Mouse (Mus musculus): Measurements from ENCODE around the gene Map3k11. TPM values are rescaled to one million over a fixed set of nuclear protein-coding genes. Genes with fewer than 3 reads are reported as not detected.
"Not testable (repeated sequence)": the region's sequence is repeated elsewhere in the genome, so short reads cannot be mapped to it uniquely, and the experiment has no call there.

Map3k11 gene
- polyA plus RNA-seq, 1 experiment from 2014 or later, result 37.8 TPM

DNA sequence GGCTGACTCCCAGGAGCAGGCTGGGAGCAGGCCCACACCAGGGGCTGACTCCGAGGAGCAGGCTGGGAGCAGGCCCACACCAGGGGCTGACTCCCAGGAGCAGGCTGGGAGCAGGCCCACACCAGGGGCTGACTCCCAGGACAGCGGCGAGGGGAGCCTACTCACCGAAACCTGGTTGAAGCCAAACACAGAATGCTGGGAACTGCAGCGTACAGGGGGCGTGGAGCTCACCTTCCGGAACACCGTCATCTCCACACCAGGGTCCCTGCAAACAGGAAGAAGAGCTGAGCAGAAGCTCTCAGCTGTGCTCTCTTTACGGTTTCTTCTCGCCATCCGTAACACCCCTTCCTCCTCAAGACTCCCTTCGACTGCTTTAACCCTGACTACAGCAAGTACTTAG, 1.6 kb upstream of the Map3k11 start:
- 90% methylated on average over 11 of the region's 12 CpGs for WGBS
- Histone ChIP-seq H3K36me3 (ENCODE audit: control insufficient read depth, insufficient read depth, low read length) (peaks cover 35% of the 10 kb centered on the region), H3K4me1 (replicated peaks; ENCODE audit: control insufficient read depth, insufficient read depth, low read length) (peaks cover 27% of the 10 kb centered on the region)
- not testable (repeated sequence) for H3K9me3 ChIP-seq (ENCODE audit: control insufficient read depth, low read length); H3K27ac ChIP-seq (ENCODE audit: low read length); H3K4me2 ChIP-seq (ENCODE audit: low read depth, low read length); H3K4me3 ChIP-seq (ENCODE audit: low read length); H3K27me3 ChIP-seq (ENCODE audit: control insufficient read depth, insufficient read depth, low read depth, low read length); ATAC-seq (ENCODE audit: low read depth); H3K9ac ChIP-seq (ENCODE audit: low read length)

DNA sequence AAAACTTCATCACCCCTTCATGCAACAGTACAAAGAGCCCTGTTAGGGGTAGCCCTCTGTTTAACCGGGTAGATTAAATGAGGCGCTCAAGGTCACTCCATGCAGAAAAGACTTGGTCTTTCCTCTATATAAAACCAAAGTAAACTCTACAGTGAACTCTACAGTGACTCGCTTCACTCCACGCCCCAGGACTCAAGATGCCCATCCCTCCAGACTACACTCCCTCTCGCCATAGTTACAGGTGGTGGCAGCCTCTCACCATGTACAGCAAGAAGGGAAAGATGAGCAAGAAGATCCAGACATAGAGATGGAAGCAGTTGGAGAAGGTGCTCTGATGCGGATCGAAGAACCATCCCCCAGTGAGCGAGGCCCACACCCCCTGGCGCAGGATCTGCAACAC, 804 bp upstream of the Map3k11 start:
- Histone ChIP-seq H3K4me2 (ENCODE audit: low read depth, low read length) (peak overlapping the region; percentile 86), H3K9me3 (ENCODE audit: control insufficient read depth, low read length) (no peaks in the 10 kb centered on the region), H3K4me1 (replicated peaks; ENCODE audit: control insufficient read depth, insufficient read depth, low read length) (peaks cover 29% of the 10 kb centered on the region), H3K4me3 (ENCODE audit: low read length) (peak overlapping the region; percentile 87), H3K27ac (ENCODE audit: low read length) (peak overlapping the region; percentile 94), H3K9ac (ENCODE audit: low read length) (peak overlapping the region; percentile 70), H3K27me3 (ENCODE audit: control insufficient read depth, insufficient read depth, low read depth, low read length) (no peaks in the 10 kb centered on the region), H3K36me3 (ENCODE audit: control insufficient read depth, insufficient read depth, low read length) (peaks cover 29% of the 10 kb centered on the region)
- 15% methylated on average over 9 of the region's 9 CpGs for WGBS
- ATAC-seq (ENCODE audit: low read depth), result no peak

DNA sequence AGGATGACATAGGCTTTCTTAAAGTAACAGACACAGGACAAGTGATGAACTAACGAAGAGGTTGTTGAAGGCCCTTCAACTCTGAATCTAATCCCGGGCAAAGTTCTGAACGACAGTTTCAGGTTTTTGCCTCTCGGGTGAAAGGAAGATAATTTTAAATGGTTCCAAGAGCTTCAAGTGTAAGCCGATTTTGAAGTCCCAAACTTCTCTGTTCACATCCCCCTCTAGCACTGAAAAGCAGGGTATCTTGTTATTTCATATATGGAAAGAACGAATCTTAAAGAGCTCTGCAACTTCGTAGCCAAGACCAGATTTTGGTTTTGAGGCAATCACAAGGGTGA, 516 bp downstream of the Map3k11 start:
- Histone ChIP-seq H3K4me3 (ENCODE audit: low read length) (peak overlapping the region; percentile 87), H3K27ac (ENCODE audit: low read length) (peak overlapping the region; percentile 94), H3K27me3 (ENCODE audit: control insufficient read depth, insufficient read depth, low read depth, low read length) (no peaks in the 10 kb centered on the region), H3K9me3 (ENCODE audit: control insufficient read depth, low read length) (no peaks in the 10 kb centered on the region), H3K36me3 (ENCODE audit: control insufficient read depth, insufficient read depth, low read length) (peaks cover 23% of the 10 kb centered on the region), H3K4me2 (ENCODE audit: low read depth, low read length) (peak overlapping the region; percentile 86), H3K9ac (ENCODE audit: low read length) (peak overlapping the region; percentile 90), H3K4me1 (replicated peaks; ENCODE audit: control insufficient read depth, insufficient read depth, low read length) (peaks cover 29% of the 10 kb centered on the region)
- WGBS, result under 1% methylated on average over 7 of the region's 7 CpGs
- no peak for ATAC-seq (ENCODE audit: low read depth)

DNA sequence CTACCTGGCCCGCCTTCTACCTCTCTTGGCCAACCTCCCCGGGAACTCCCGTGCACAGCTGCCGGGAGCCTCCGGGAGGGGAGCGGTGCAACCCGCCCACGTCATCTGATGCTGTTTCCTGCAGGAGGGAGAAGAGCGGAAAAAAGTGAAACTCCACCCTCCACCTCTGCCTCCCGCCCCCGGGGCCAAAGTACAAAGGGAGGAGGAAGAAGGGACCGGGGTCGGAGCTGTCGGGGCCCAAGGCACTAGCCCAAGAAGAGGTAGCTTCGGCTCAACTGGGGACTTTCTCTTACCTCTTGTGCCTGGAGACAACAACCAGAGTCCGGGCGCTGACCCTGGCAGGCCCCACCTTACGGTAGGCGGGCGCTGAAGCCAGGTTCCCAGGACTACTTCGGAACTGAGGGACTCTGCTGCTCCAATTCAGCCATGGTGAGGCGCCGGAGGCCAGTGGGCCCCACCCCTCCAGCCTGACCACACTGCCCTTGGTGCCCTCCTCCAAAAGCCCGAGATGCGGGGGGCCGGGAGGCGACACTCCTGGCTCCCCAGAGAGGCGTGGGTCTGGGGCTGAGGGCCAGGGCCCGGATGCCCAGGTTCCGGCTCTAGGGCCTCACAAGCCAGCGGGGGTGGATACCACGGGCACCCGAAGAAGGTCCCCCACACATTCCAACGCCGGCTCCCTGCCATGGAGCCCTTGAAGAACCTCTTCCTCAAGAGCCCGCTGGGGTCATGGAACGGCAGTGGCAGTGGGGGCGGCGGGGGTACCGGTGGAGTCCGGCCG, 1.2 kb downstream of the Map3k11 start:
- Histone ChIP-seq H3K4me2 (ENCODE audit: low read depth, low read length) (peak overlapping the region; percentile 86), H3K9me3 (ENCODE audit: control insufficient read depth, low read length) (no peaks in the 10 kb centered on the region), H3K27ac (ENCODE audit: low read length) (peak overlapping the region; percentile 94), H3K4me3 (ENCODE audit: low read length) (peak overlapping the region; percentile 87), H3K36me3 (ENCODE audit: control insufficient read depth, insufficient read depth, low read length) (peaks cover 20% of the 10 kb centered on the region), H3K4me1 (replicated peaks; ENCODE audit: control insufficient read depth, insufficient read depth, low read length) (peaks cover 29% of the 10 kb centered on the region), H3K9ac (ENCODE audit: low read length) (peak overlapping the region; percentile 90), H3K27me3 (ENCODE audit: control insufficient read depth, insufficient read depth, low read depth, low read length) (no peaks in the 10 kb centered on the region)
- WGBS, result 3% methylated on average over 42 of the region's 42 CpGs
- ATAC-seq (ENCODE audit: low read depth), result peak; percentile 73

DNA sequence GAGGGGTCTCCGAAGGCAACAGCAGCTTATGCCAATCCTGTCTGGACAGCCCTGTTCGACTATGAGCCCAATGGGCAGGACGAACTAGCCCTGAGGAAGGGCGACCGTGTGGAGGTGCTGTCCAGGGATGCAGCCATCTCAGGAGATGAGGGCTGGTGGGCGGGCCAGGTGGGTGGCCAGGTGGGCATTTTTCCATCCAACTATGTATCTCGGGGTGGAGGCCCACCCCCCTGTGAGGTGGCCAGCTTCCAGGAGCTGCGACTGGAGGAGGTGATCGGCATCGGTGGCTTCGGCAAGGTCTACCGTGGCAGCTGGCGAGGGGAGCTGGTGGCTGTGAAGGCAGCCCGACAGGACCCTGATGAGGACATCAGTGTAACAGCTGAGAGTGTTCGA, 1.8 kb downstream of the Map3k11 start:
- Histone ChIP-seq H3K4me1 (replicated peaks; ENCODE audit: control insufficient read depth, insufficient read depth, low read length) (peaks cover 29% of the 10 kb centered on the region), H3K4me2 (ENCODE audit: low read depth, low read length) (peak overlapping the region; percentile 86), H3K9me3 (ENCODE audit: control insufficient read depth, low read length) (no peaks in the 10 kb centered on the region), H3K36me3 (ENCODE audit: control insufficient read depth, insufficient read depth, low read length) (peaks cover 20% of the 10 kb centered on the region), H3K27ac (ENCODE audit: low read length) (peak overlapping the region; percentile 94), H3K4me3 (ENCODE audit: low read length) (peak overlapping the region; percentile 87), H3K9ac (ENCODE audit: low read length) (peak overlapping the region; percentile 90), H3K27me3 (ENCODE audit: control insufficient read depth, insufficient read depth, low read depth, low read length) (no peaks in the 10 kb centered on the region)
- no peak for ATAC-seq (ENCODE audit: low read depth)
- WGBS, result 40% methylated on average over 15 of the region's 15 CpGs

DNA sequence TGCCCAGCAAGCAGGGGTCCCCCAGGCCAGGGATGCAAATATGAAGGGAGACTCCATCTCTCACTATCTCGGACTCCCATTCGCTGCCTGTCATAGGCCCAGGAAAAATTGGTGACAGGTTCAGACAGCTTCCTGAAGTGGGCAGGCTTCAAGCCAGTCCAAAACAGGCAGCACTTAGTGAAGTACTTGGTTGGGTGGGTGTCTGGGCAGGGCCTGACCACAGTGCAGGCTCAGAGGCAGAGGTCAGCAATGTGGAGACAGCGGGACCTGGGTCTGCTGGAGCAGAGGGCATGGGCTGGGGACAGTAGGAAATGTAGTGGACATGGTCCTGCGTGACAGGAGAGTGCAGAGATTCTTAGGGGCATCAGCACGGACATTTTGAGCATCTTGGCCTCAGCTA, 3.1 kb downstream of the Map3k11 start:
- Histone ChIP-seq H3K36me3 (ENCODE audit: control insufficient read depth, insufficient read depth, low read length) (peaks cover 20% of the 10 kb centered on the region), H3K9me3 (ENCODE audit: control insufficient read depth, low read length) (no peaks in the 10 kb centered on the region), H3K9ac (ENCODE audit: low read length) (peak overlapping the region; percentile 90), H3K27ac (ENCODE audit: low read length) (peak overlapping the region; percentile 72), H3K4me1 (replicated peaks; ENCODE audit: control insufficient read depth, insufficient read depth, low read length) (peaks cover 29% of the 10 kb centered on the region), H3K4me3 (ENCODE audit: low read length) (peak overlapping the region; percentile 87), H3K27me3 (ENCODE audit: control insufficient read depth, insufficient read depth, low read depth, low read length) (no peaks in the 10 kb centered on the region), H3K4me2 (ENCODE audit: low read depth, low read length) (peak overlapping the region; percentile 86)
- ATAC-seq (ENCODE audit: low read depth), result no peak
- WGBS, result 68% methylated on average over 5 of the region's 5 CpGs

DNA sequence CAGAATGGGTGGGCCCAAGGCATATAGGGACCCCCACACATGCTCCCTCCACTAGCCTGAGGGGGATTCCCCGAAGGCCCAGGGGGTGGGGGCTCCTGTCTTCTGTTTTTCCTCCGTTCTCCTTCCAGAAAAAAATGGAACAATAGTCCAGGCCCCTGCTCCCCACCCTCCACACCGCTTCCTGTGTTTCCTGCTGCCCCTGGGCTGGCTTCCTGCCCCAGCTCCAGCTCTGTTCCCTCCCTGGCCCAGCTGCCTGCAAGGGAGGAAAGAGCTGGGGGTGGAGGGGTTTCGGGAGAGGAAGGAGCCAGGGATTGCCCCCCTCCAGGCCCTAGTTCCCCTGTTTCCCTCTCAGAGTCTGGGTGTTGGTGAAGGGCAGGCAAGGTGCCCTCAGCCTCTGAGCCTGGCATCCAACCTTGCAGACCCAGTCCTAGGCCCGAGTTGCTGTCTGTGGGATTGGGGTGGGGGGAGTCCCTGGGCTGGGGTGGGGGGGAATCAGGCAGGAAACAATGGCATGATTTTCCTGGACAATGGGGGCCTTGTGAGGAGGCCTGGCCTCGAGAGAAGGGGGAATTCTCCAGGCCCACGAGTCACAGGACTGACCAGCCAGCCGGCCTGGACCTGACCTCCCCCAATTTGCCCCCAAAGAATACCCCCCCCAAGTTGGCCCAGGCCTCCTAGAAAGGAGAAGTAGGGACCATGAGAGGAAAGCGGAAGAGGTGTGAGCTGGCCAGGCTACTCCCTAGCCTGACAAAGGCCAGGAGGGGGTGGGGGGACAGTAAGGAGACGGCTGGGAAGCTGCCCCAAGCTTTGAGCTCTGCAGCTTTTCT, 3.8 kb downstream of the Map3k11 start:
- 51% methylated on average over 10 of the region's 10 CpGs for WGBS
- peaks cover 27% of the 10 kb centered on the region for H3K4me1 ChIP-seq (replicated peaks; ENCODE audit: control insufficient read depth, insufficient read depth, low read length)
- H3K36me3 ChIP-seq (ENCODE audit: control insufficient read depth, insufficient read depth, low read length), result peaks cover 27% of the 10 kb centered on the region

DNA sequence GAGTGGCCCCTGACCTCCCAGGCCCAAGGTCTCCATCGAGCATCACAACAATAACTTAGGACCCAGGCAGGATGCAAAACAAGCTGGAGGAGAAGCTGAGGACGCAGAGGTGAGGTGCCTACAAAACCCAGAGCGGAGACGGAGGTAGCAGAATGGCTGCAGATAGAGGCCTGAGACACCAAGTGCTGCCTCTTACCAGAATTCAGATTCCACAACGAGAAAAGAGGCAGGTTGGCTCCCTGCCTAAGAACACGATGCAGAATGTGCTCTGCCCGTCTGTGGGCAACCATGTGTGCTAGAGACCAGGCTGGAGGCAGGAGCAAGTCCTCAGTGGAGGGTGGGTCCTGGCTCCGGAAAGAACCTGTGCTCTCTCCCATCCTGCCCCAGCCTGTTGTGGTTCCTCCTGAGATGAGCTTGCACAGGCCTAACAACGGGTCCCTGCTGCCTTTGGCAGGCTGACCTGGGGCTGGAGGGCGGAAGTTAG, 4.4 kb downstream of the Map3k11 start:
- Histone ChIP-seq H3K9ac (ENCODE audit: low read length) (peak overlapping the region; percentile 90), H3K4me1 (replicated peaks; ENCODE audit: control insufficient read depth, insufficient read depth, low read length) (peaks cover 21% of the 10 kb centered on the region), H3K4me3 (ENCODE audit: low read length) (peak overlapping the region; percentile 87), H3K9me3 (ENCODE audit: control insufficient read depth, low read length) (no peaks in the 10 kb centered on the region), H3K4me2 (ENCODE audit: low read depth, low read length) (peak overlapping the region; percentile 86), H3K36me3 (ENCODE audit: control insufficient read depth, insufficient read depth, low read length) (peaks cover 32% of the 10 kb centered on the region), H3K27me3 (ENCODE audit: control insufficient read depth, insufficient read depth, low read depth, low read length) (no peaks in the 10 kb centered on the region), H3K27ac (ENCODE audit: low read length) (peak overlapping the region; percentile 48)
- 65% methylated on average over 10 of the region's 10 CpGs for WGBS
- no peak for ATAC-seq (ENCODE audit: low read depth)

More for the DNA sequence above, 3.8 kb downstream of the Map3k11 start:
- Histone ChIP-seq H3K9me3 (ENCODE audit: control insufficient read depth, low read length) (no peaks in the 10 kb centered on the region), H3K9ac (ENCODE audit: low read length) (peak overlapping the region; percentile 90), H3K4me2 (ENCODE audit: low read depth, low read length) (peak overlapping the region; percentile 86), H3K27me3 (ENCODE audit: control insufficient read depth, insufficient read depth, low read depth, low read length) (no peaks in the 10 kb centered on the region), H3K27ac (ENCODE audit: low read length) (peak overlapping the region; percentile 72), H3K4me3 (ENCODE audit: low read length) (peak overlapping the region; percentile 87)
- ATAC-seq (ENCODE audit: low read depth), result peak; percentile 24

DNA sequence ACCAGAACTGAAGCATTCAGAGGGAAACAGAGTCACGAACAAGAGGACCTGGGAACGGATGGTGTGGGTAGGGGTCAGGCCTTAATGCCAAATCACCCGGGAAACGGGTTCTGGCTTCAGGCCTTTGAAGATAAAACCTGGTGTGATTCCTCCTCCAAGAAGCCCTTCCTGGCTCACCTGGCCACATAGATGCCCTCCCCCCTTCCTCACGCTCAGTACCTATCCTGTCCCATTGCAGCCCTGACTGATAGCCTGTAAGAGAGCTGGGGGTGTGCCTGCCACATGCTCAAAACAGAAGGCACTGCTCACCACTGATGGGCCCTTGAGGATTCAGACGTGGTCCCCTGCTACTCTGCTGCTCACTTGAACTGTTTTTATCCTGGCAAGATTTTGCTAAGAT, 5.3 kb downstream of the Map3k11 start:
- Histone ChIP-seq H3K27me3 (ENCODE audit: control insufficient read depth, insufficient read depth, low read depth, low read length) (no peaks in the 10 kb centered on the region), H3K36me3 (ENCODE audit: control insufficient read depth, insufficient read depth, low read length) (peaks cover 39% of the 10 kb centered on the region), H3K4me1 (replicated peaks; ENCODE audit: control insufficient read depth, insufficient read depth, low read length) (peaks cover 21% of the 10 kb centered on the region), H3K4me3 (ENCODE audit: low read length) (peak overlapping the region; percentile 1; the same call in 1 of the 2 replicates), H3K27ac (ENCODE audit: low read length) (no peak overlapping the region), H3K9ac (ENCODE audit: low read length) (peak overlapping the region; percentile 12; the same call in 1 of the 2 replicates), H3K9me3 (ENCODE audit: control insufficient read depth, low read length) (no peaks in the 10 kb centered on the region), H3K4me2 (ENCODE audit: low read depth, low read length) (peak overlapping the region; percentile 86; the same call in 1 of the 2 replicates)
- ATAC-seq (ENCODE audit: low read depth), result no peak
- WGBS, result 78% methylated on average over 6 of the region's 6 CpGs
